Mouse (Mus musculus) cerebellum, postnatal 14 days (tissue): ENCODE results near the gene Gm48551.

Experiments used
- DNase-seq, 2 experiments: peaks; one replicate each; pipeline ENCODE4 v3.0.0; 2021; ENCODE audit warnings: mixed read lengths in 2 of 2

Gene Gm48551

GRCm38 (mm10) chr10:81430831-81431525 lies 46.7 kb downstream of the Gm48551 start:
- peak; percentile 90 to 91 for DNase-seq

- DNase-seq = peak; percentile 68 to 79
These were observed 47.4 kb downstream of the Gm48551 start for GRCm38 (mm10) chr10:81431526-81432168.

- DNase-seq = no peak
These were observed 48.1 kb downstream of the Gm48551 start for GRCm38 (mm10) chr10:81432169-81432867.

- DNase-seq = peak; percentile 95 to 96
These were observed 48.6 kb downstream of the Gm48551 start for GRCm38 (mm10) chr10:81432868-81433262.

- DNase-seq = peak; percentile 70 to 73
These were observed 49.4 kb downstream of the Gm48551 start for GRCm38 (mm10) chr10:81433541-81434289.

GRCm38 (mm10) chr10:81434361-81435263 lies 50.3 kb downstream of the Gm48551 start:
- DNase-seq = peak in 1 of 2 experiments; percentile 51

GRCm38 (mm10) chr10:81435436-81435835 lies 51.2 kb downstream of the Gm48551 start:
- DNase-seq = peak; percentile 96 to 97

- no peak for DNase-seq
These were observed 56.8 kb downstream of the Gm48551 start for GRCm38 (mm10) chr10:81441019-81441418.
